Comparison of ENCODE assay signal across 20 mouse cellular contexts in genomic region chr1:134706549-134706948, GRCm38 (mm10).
A peak's percentile ranks its signal among the peaks of the same experiment; 100 is the strongest.
DNase-seq lines count a peak whose midpoint lies in the region; ATAC-seq lines count a peak whose summit lies in the region.
"Had no signal": no experiment of that assay in that cellular context is flagged by ENCODE, and none has a peak within 500 bp of the region (broad histone marks: within the 10 kb centered on the region; RNA-seq: fewer than 3 reads in every experiment).

No protein-coding gene starts in this region.

- H3K9me3 ChIP-seq in midbrain, embryonic 11.5 days (ENCODE audit: control insufficient read depth, low read length), result no peaks in the 10 kb centered on the region
- H3K9me3 ChIP-seq in midbrain, embryonic 13.5 days, result no peaks in the 10 kb centered on the region
- H3K9me3 ChIP-seq: embryonic facial prominence, embryonic 13.5 days; embryonic facial prominence, embryonic 15.5 days; forebrain, embryonic 10.5 days; forebrain, embryonic 12.5 days had no signal

- no peak overlapping the region for H3K9ac ChIP-seq in midbrain, embryonic 11.5 days (ENCODE audit: low read length)
- no peak overlapping the region for H3K9ac ChIP-seq in midbrain, embryonic 13.5 days (replicated peaks)
- H3K9ac ChIP-seq: embryonic facial prominence, embryonic 15.5 days; forebrain, embryonic 12.5 days had no signal

- H3K4me3 ChIP-seq in midbrain, embryonic 11.5 days (ENCODE audit: low read depth, low read length), result no peak overlapping the region
- H3K4me3 ChIP-seq in midbrain, embryonic 13.5 days (replicated peaks), result no peak overlapping the region
- H3K4me3 ChIP-seq: embryonic facial prominence, embryonic 13.5 days; embryonic facial prominence, embryonic 15.5 days; erythroblast, embryonic 14.5 days; forebrain, embryonic 10.5 days; forebrain, embryonic 12.5 days; gastrocnemius, adult 2 months had no signal

- peaks cover 24% of the 10 kb centered on the region for H3K27me3 ChIP-seq in midbrain, embryonic 11.5 days (ENCODE audit: control insufficient read depth, insufficient read depth, low read length)
- peaks cover 40% of the 10 kb centered on the region for H3K27me3 ChIP-seq in midbrain, embryonic 13.5 days

- H3K4me2 ChIP-seq in midbrain, embryonic 11.5 days, result no peak overlapping the region
- H3K4me2 ChIP-seq in midbrain, embryonic 13.5 days (replicated peaks), result no peak overlapping the region
- H3K4me2 ChIP-seq: embryonic facial prominence, embryonic 13.5 days; embryonic facial prominence, embryonic 15.5 days; forebrain, embryonic 12.5 days had no signal

- 45% methylated on average over 2 of the region's 2 CpGs for WGBS in midbrain, embryonic 11.5 days
- 59% methylated on average over 2 of the region's 2 CpGs for WGBS in midbrain, embryonic 13.5 days

- H3K4me1 ChIP-seq in midbrain, embryonic 11.5 days (ENCODE audit: control insufficient read depth, insufficient read depth, low read length), result peaks cover 26% of the 10 kb centered on the region
- peaks cover 33% of the 10 kb centered on the region for H3K4me1 ChIP-seq in midbrain, embryonic 13.5 days (replicated peaks)

- H3K36me3 ChIP-seq in midbrain, embryonic 11.5 days (ENCODE audit: control insufficient read depth, insufficient read depth, low read length), result no peaks in the 10 kb centered on the region
- no peaks in the 10 kb centered on the region for H3K36me3 ChIP-seq in midbrain, embryonic 13.5 days
- H3K36me3 ChIP-seq: embryonic facial prominence, embryonic 13.5 days; embryonic facial prominence, embryonic 15.5 days; forebrain, embryonic 10.5 days; forebrain, embryonic 12.5 days had no signal

- DNase-seq in cerebellum, adult 18-20 months, result peak; percentile 23 to 26
- DNase-seq in cerebellum, postnatal 4 days (ENCODE audit: low spot score in 2 of 2), result no peak
- peak; percentile 56 for DNase-seq in cerebellum, adult 9-10 months
- no peak for DNase-seq in cerebellum, postnatal 25 days
- peak; percentile 74 for DNase-seq in midbrain, embryonic 11.5 days (ENCODE audit: low spot score, missing footprints)
- peak; percentile 41 for DNase-seq in ES-CJ7 (ENCODE audit: low read depth, low spot score)
- DNase-seq in lung, postnatal 10 days, result no peak
- DNase-seq: adrenal gland, adult 2 months; adrenal gland, postnatal 10 days; adrenal gland, postnatal 25 days; embryo, embryonic 11 days; gastrocnemius, adult 2 months had no signal

- no peak overlapping the region for H3K27ac ChIP-seq in midbrain, embryonic 11.5 days (ENCODE audit: low read depth, low read length)
- H3K27ac ChIP-seq in midbrain, embryonic 13.5 days, result no peak overlapping the region
- H3K27ac ChIP-seq: embryonic facial prominence, embryonic 13.5 days; embryonic facial prominence, embryonic 15.5 days; forebrain, embryonic 10.5 days; forebrain, embryonic 12.5 days; gastrocnemius, adult 2 months had no signal

- no peak for ATAC-seq in midbrain, embryonic 11.5 days (ENCODE audit: low FRiP score)
- ATAC-seq in midbrain, embryonic 13.5 days, result no peak
- ATAC-seq: forebrain, embryonic 14.5 days; forebrain, embryonic 16.5 days had no signal

Comparison
In these comparisons a context has a peak if more than half of its experiments do, and no peak if none do; other contexts are left out.
1. DNase-seq: peak in cerebellum, adult 18-20 months (2 of 2), cerebellum, adult 9-10 months (single experiment), midbrain, embryonic 11.5 days (single experiment) and ES-CJ7 (single experiment); none in cerebellum, postnatal 4 days (0 of 2), cerebellum, postnatal 25 days (0 of 2) and lung, postnatal 10 days (single experiment).